ENCODE assay signal across 16 mouse cellular contexts in the genomic region with DNA sequence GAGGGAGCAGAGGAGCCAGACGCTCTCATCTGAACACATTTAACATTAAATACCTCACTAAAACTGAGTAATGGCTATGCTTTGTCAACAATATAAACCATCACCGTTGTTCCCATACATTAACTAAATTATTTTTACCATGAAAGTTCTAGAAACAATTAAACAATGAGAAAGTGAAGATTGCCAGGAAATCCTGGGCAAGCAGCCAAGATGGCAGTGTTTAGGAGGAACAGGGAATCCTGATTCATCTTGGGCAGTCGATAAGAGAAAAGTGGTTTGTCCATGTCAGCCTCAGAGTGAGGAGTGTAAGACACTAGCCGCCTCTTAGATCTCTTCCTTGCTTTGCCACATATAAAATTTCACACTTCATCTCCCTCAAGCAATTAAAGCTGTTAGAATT.
DNase-seq lines count a peak whose midpoint lies in the region; TF ChIP-seq lines count a peak whose summit lies in the region.
"Had no signal": no experiment of that assay in that cellular context is flagged by ENCODE, and none has a peak within 500 bp of the region (broad histone marks: within the 10 kb centered on the region; RNA-seq: fewer than 3 reads in every experiment).

No protein-coding gene starts in this region.

- TF ChIP-seq POLR2A in kidney, adult 2 months (IDR thresholded peaks at IDR 0.05; ENCODE audit: low read depth, low read length): no peak

- no peak overlapping the region for H3K4me3 ChIP-seq in kidney, adult 2 months (ENCODE audit: insufficient read depth, low read depth, low read length)
- H3K4me3 ChIP-seq: embryonic facial prominence, embryonic 12.5 days; forebrain, embryonic 10.5 days; left cerebral cortex, adult 2 months; lung, embryonic 15.5 days; megakaryocyte, embryonic 14.5 days had no signal

- WGBS in kidney, adult 2 months: 54% methylated on average over 4 of the region's 4 CpGs

- H3K27me3 ChIP-seq in kidney, adult 2 months (replicated peaks; ENCODE audit: control insufficient read depth, insufficient read depth, low read length): no peaks in the 10 kb centered on the region
- H3K27me3 ChIP-seq: embryonic facial prominence, embryonic 12.5 days; lung, embryonic 15.5 days; megakaryocyte, embryonic 14.5 days had no signal

- no peak for TF ChIP-seq CTCF in kidney, adult 2 months (conservative IDR thresholded peaks at IDR 0.05; ENCODE audit: insufficient read depth, insufficient read length, low read depth, low read length)

- H3K36me3 ChIP-seq in kidney, adult 2 months (ENCODE audit: control insufficient read depth, insufficient read depth, low read length): no peaks in the 10 kb centered on the region
- H3K36me3 ChIP-seq: embryonic facial prominence, embryonic 12.5 days; forebrain, embryonic 10.5 days; lung, embryonic 15.5 days had no signal

- H3K27ac ChIP-seq in kidney, adult 2 months (ENCODE audit: insufficient read depth, low read depth, low read length): no peak overlapping the region
- H3K27ac ChIP-seq: embryonic facial prominence, embryonic 12.5 days; forebrain, embryonic 10.5 days; left cerebral cortex, adult 2 months; lung, embryonic 15.5 days had no signal

- peak; percentile 13 to 14 for DNase-seq in cerebellum, postnatal 10 days
- DNase-seq in cerebellum, adult 18-20 months: no peak
- peak; percentile 1 for DNase-seq in kidney, adult 2 months
- no peak for DNase-seq in kidney, postnatal 25 days
- DNase-seq in 3T3-L1 (ENCODE audit: low read depth, low spot score): peak; percentile 6
- DNase-seq in adrenal gland, postnatal 36 days: peak; percentile 35 to 71
- DNase-seq in thymus, adult 18-20 months: no peak
- no peak for DNase-seq in gastrocnemius, adult 18-20 months (ENCODE audit: low spot score)
- DNase-seq: cerebellum, adult 9-11 months; gastrocnemius, postnatal 36 days; liver had no signal

- no peaks in the 10 kb centered on the region for H3K4me1 ChIP-seq in kidney, adult 2 months (ENCODE audit: control insufficient read depth, insufficient read depth, low read length)
- H3K4me1 ChIP-seq: embryonic facial prominence, embryonic 12.5 days; forebrain, embryonic 10.5 days; lung, embryonic 15.5 days; megakaryocyte, embryonic 14.5 days had no signal

Comparison
In these comparisons a context has a peak if more than half of its experiments do, and no peak if none do; other contexts are left out.
1. DNase-seq: peak in cerebellum, postnatal 10 days (2 of 2), kidney, adult 2 months (single experiment), 3T3-L1 (single experiment) and adrenal gland, postnatal 36 days (2 of 2); none in cerebellum, adult 18-20 months (0 of 2), kidney, postnatal 25 days (0 of 2), thymus, adult 18-20 months (0 of 2) and gastrocnemius, adult 18-20 months (single experiment).